Mouse (Mus musculus) limb, embryonic 12.5 days (tissue): ENCODE data around the gene Ribc2. TPM values are rescaled to one million over a fixed set of nuclear protein-coding genes. Genes with fewer than 3 reads are reported as not detected.

ENCODE experiments used
- ATAC-seq: fragments of 200-750 bp; cut with Nextera tagmentation; 2 replicates; pipeline ENCODE4 v1.8.0; 2017; ENCODE audit warnings: low read depth, moderate TSS enrichment; ENCODE audit not compliant: insufficient number of reproducible peaks, insufficient read depth, low FRiP score, low TSS enrichment
- H3K27ac ChIP-seq: fragments of 300-500 bp; sonication (generic); 2 replicates; pipeline ENCODE4 v1.5.1; 2016; ENCODE audit warnings: mild to moderate bottlenecking, moderate library complexity
- H3K27me3 ChIP-seq: fragments of 300-500 bp; sonication (generic); 2 replicates; pipeline ENCODE4 v1.6.1; 2016; ENCODE audit warnings: mild to moderate bottlenecking, moderate library complexity
- H3K36me3 ChIP-seq: fragments of 300-500 bp; sonication (generic); 2 replicates; pipeline ENCODE4 v1.6.1; 2016; ENCODE audit warnings: mild to moderate bottlenecking, moderate library complexity
- H3K4me1 ChIP-seq: fragments of 300-500 bp; sonication (generic); replicated peaks from 2 replicates; pipeline ENCODE4 v1.6.1; 2016
- H3K4me2 ChIP-seq: fragments of 300-500 bp; sonication (generic); 2 replicates; pipeline ENCODE4 v1.6.1; 2016; ENCODE audit warnings: mild to moderate bottlenecking, moderate library complexity
- H3K4me3 ChIP-seq: fragments of 300-500 bp; sonication (generic); replicated peaks from 2 replicates; pipeline ENCODE4 v1.5.1; 2016; ENCODE audit warnings: mild to moderate bottlenecking
- H3K9ac ChIP-seq: fragments of 300-500 bp; sonication (generic); replicated peaks from 2 replicates; pipeline ENCODE4 v1.6.1; 2016; ENCODE audit warnings: mild to moderate bottlenecking, moderate library complexity
- H3K9me3 ChIP-seq: fragments of 300-500 bp; sonication (generic); 2 replicates; pipeline ENCODE4 v1.6.1; 2016; ENCODE audit warnings: mild to moderate bottlenecking, moderate library complexity
- WGBS: fragments of 180-500 bp; shearing (Covaris S2); methylation state at CpG from one replicate; pipeline ENCODE4 v1.1.7; 2016; 5-methylcytosine and 5-hydroxymethylcytosine counted together
- polyA plus RNA-seq: library from polyadenylated mRNA; unstranded; fragments of >200 nt; fragmentation: Nextera tagmentation; extraction: Ambion mirVana; gene quantifications from 2 replicates; pipeline ENCODE4 v1.2.1, GENCODE M21; 2016

Ribc2 gene
- 0.80 and 1.4 TPM in 2 replicates for polyA plus RNA-seq

DNA sequence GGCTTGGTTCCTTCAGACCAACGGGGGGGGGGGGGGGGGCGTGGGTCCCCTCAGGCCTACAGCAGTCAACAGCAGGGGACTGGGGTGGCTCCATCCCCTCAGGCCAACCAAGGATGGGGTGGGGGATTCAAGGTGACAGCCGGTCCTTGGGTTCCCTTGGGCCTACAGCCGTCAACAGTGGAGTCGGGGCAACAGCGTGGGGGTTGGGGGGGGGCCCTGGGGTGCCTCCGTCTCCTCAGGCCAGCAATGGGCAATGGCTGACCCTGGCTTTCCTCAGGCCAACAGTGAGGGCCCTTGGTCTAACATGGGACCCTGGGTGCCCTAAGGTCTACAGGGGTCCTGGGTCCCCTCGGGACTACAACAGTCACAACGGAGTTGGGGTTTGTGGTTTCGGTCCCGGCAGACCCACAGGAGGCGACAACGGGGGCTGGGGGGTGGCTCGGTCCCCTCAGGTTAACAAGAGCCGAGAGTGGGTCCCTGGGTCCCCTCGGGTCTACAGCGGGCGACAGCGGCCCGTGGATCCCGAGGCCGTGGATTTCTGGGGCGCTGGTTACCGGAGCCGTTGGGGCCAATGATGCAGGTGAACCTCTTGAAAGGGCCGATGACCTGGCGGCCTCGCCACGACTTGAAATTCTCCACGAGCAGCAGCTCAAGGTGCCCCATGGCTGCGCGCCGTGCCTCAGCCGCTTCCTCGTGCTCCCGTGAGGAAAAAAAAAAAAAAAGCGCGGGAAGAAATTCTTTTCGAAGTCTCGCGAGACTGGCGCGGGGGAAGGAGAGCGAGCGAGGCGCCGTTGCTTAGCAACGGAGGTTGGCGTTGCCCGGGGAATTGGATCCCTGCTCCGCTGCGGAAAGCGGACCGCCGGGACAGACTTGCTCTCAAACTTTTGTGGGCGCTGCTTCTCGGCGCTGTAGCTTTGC, at the start of gene Ribc2, which contains the start of gene Smc1b:
Gene Ribc2 (plus strand): TSS at position 804 of the 918 bp plus-strand sequence.
Gene Smc1b (minus strand): TSS at position 690 of the 918 bp plus-strand sequence.
- 29% methylated on average over 55 of the region's 58 CpGs for WGBS
- peak within 1 kb of the TSS; percentile 58 for H3K4me2 ChIP-seq
- peaks cover 18% of the 10 kb centered on the region for H3K27me3 ChIP-seq
- H3K36me3 ChIP-seq: no peaks in the 10 kb centered on the region
- H3K9me3 ChIP-seq: peaks cover 4% of the 10 kb centered on the region; the same call in 1 of the 2 replicates
- peak; percentile 73; the same call in 1 of the 2 replicates for ATAC-seq
- H3K9ac ChIP-seq: peak within 1 kb of the TSS; percentile 44; the same call in 1 of the 2 replicates
- H3K4me3 ChIP-seq: peak within 1 kb of the TSS; percentile 36
- no peak within 1 kb of the TSS for H3K27ac ChIP-seq
- 0 out of 2 replicates have a peak, but pooled peaks cover 4% of the 10 kb centered on the region for H3K4me1 ChIP-seq

DNA sequence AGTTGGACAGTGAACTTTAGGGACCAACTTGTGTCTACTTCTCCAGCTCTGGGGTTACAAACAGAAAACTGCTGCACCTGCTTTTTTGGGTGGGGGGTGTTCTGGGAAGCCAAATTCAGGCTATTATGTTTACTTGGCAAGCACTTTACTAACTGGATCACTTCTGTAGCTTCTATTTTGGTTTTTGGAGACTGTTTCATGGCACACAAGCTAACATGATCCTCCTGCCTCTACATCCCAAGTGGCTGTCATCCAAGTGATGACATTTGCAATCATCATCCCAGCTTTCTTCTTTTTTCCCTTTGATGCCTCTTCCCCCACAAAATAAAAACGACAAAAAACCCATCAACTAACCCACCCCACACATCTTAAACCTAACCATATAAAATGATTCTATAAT, 46.2 kb upstream of the Ribc2 start:
- no peak overlapping the region for H3K4me3 ChIP-seq
- no peak overlapping the region for H3K4me2 ChIP-seq
- no peaks in the 10 kb centered on the region for H3K4me1 ChIP-seq
- no peaks in the 10 kb centered on the region for H3K9me3 ChIP-seq
- H3K27ac ChIP-seq: no peak overlapping the region
- H3K27me3 ChIP-seq: no peaks in the 10 kb centered on the region
- 79% methylated on average over 1 of the region's 1 CpGs for WGBS
- ATAC-seq: no peak
- no peaks in the 10 kb centered on the region for H3K36me3 ChIP-seq
- H3K9ac ChIP-seq: no peak overlapping the region

DNA sequence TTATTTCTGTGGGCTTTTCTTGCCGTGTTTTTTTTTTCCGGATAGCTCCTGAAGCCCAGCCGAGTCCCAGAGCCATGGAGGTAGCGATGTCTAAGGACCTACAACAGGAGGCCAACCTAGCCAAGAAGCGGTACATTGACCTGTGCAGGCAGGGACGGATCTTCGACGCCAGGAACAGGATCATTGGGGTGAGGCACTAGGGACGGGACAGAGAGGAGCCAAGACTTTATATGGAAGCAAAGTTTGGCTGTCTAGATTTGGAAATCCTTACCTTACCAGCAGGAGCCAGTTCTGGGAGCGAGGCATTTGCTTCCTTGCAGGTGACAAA, 279 bp downstream of the Ribc2 start:
- WGBS: 21% methylated on average over 10 of the region's 10 CpGs
- Histone ChIP-seq H3K4me3 (peak overlapping the region; percentile 36), H3K4me2 (peak overlapping the region; percentile 58), H3K27ac (no peak overlapping the region), H3K9ac (peak overlapping the region; percentile 44; the same call in 1 of the 2 replicates), H3K36me3 (no peaks in the 10 kb centered on the region), H3K27me3 (peaks cover 18% of the 10 kb centered on the region), H3K4me1 (0 out of 2 replicates have a peak, but pooled peaks cover 4% of the 10 kb centered on the region), H3K9me3 (peaks cover 4% of the 10 kb centered on the region; the same call in 1 of the 2 replicates)
- no peak; the same call in 1 of the 2 replicates for ATAC-seq

DNA sequence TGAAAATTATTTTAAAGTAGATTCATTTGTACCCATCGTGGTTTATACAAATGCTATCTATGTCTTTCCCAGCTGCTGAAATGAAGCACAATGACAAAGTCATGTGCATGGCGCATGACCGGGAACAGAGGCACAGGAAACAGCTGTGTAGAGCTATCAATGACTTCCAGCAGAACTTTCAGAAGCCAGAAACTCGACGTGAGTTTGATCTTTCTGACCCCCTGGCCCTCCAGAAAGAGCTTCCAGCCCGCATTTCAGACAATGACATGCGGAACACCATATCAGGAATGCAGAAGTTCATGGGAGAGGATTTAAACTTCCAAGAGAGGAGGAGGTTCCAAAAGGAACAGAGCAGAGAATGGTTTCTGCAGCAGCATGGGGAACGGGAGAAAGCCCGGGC, 3.3 kb downstream of the Ribc2 start:
- H3K4me3 ChIP-seq: no peak overlapping the region
- H3K27me3 ChIP-seq: peaks cover 22% of the 10 kb centered on the region
- H3K4me1 ChIP-seq: 0 out of 2 replicates have a peak, but pooled peaks cover 4% of the 10 kb centered on the region
- H3K4me2 ChIP-seq: no peak overlapping the region
- no peak for ATAC-seq
- no peak overlapping the region for H3K9ac ChIP-seq
- H3K27ac ChIP-seq: no peak overlapping the region
- peaks cover 4% of the 10 kb centered on the region; the same call in 1 of the 2 replicates for H3K9me3 ChIP-seq
- WGBS: 54% methylated on average over 9 of the region's 9 CpGs
- no peaks in the 10 kb centered on the region for H3K36me3 ChIP-seq

DNA sequence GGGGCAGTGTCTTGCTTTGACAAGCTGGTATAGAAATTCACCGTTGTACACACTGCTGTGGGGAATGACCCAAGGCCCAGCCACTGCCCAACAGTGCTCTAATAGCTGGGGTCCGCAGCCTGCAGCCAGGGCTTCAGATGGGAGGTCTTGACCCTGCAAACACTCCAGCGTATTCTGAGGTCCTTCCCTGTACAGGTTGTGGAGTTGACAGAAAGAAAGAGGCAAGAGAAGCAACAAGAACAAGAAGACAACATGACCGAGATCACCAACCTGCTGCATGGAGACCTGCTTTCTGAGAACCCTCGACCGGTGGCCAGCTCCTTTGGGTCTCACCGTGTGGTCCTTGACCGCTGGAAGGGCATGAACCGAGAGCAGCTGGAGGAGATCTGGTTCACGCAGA, 9.4 kb downstream of the Ribc2 start:
- ATAC-seq: no peak
- Histone ChIP-seq H3K4me3 (no peak overlapping the region), H3K27ac (no peak overlapping the region), H3K4me1 (no peaks in the 10 kb centered on the region), H3K36me3 (no peaks in the 10 kb centered on the region), H3K4me2 (no peak overlapping the region), H3K9me3 (no peaks in the 10 kb centered on the region), H3K27me3 (peaks cover 3% of the 10 kb centered on the region; the same call in 1 of the 2 replicates), H3K9ac (no peak overlapping the region)
- 83% methylated on average over 10 of the region's 10 CpGs for WGBS

DNA sequence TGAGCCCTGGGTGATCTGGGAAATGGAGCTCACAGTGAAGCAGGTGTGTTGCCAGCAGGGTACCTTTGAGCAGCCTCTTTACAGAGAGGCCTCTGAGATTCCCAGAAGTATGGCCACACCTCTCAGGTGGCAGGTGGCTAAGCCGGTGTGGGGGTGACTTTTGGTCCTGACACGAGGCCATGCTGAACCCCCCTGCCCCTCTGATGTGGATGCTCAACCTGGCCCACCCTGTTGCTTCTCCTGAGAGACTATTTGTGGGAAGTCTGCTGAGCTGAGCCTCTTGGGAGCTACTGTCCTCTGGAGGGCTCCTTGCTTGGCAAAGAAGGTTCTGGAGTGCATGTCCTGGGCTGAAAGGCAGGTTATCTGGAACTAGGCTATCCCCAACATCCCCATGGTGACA, 10.6 kb downstream of the Ribc2 start:
- Histone ChIP-seq H3K27me3 (peaks cover 3% of the 10 kb centered on the region; the same call in 1 of the 2 replicates), H3K27ac (no peak overlapping the region), H3K9me3 (no peaks in the 10 kb centered on the region), H3K9ac (no peak overlapping the region), H3K4me2 (no peak overlapping the region), H3K36me3 (no peaks in the 10 kb centered on the region), H3K4me1 (no peaks in the 10 kb centered on the region), H3K4me3 (no peak overlapping the region)
- 79% methylated on average over 2 of the region's 2 CpGs for WGBS
- ATAC-seq: no peak

DNA sequence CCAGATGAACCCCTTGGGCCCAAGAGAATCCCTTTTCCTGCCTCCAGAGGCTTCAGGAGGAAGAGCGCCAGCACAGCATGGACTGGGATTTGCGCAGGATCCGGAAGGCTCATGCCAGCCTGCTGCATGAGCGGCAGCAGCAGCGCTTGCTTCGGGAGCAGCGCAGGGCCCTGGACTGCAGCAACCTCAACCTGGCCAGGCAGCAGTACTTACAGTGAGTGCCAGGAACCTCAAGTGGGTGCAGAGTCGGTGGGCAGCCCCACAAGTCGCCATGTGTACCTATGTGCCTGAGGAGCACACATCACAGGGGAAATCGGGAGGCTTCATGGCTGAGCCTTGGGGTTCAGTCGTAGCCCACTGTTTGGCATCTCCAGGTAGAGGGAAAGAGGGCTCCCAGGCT, 11.3 kb downstream of the Ribc2 start:
- ATAC-seq: no peak
- 89% methylated on average over 11 of the region's 11 CpGs for WGBS
- H3K9ac ChIP-seq: no peak overlapping the region
- H3K9me3 ChIP-seq: no peaks in the 10 kb centered on the region
- no peak overlapping the region for H3K4me2 ChIP-seq
- H3K4me1 ChIP-seq: no peaks in the 10 kb centered on the region
- no peak overlapping the region for H3K27ac ChIP-seq
- H3K36me3 ChIP-seq: no peaks in the 10 kb centered on the region
- no peak overlapping the region for H3K4me3 ChIP-seq
- H3K27me3 ChIP-seq: peaks cover 3% of the 10 kb centered on the region; the same call in 1 of the 2 replicates

DNA sequence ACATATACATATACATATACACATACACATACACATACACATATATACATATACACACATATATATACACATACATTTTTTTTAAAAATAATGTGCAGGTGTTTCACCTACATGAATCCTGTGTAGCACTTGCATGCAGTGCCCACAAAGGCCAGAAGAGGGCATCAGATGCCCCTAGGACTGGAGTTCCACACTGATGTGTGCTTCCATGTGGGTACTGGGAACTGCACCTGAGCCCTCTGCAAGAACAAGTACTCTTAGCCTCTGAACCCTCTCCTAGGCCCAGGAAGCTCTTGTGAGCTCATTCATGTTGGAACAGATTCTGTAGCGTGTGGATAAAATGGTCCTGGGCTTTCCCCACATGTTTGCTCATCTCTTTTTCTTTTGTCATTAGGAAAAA, 11.9 kb downstream of the Ribc2 start:
- Histone ChIP-seq H3K36me3 (no peaks in the 10 kb centered on the region), H3K9ac (no peak overlapping the region), H3K4me1 (no peaks in the 10 kb centered on the region), H3K4me2 (no peak overlapping the region), H3K27me3 (peaks cover 3% of the 10 kb centered on the region; the same call in 1 of the 2 replicates), H3K9me3 (no peaks in the 10 kb centered on the region), H3K27ac (no peak overlapping the region), H3K4me3 (no peak overlapping the region)
- 88% methylated on average over 1 of the region's 1 CpGs for WGBS
- no peak for ATAC-seq

DNA sequence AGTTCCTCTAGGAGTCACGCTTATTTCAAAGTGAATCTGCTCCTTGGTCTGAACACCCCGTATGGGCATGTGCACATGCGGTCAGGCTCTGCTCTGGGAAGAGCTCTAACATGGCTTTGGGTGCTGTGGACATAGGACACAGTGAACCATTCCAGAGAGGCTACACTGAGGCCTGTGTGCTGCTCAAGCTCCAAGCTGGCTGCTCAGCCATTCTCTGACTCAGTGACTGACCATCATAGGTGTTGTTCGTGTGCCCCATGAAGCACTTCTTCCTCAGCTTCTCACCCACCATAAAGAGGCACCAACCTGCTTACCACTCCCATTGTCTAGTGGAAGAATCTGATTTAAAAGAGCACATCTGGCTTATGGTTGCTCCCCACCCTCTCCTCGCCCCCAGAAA, 12.4 kb downstream of the Ribc2 start:
- H3K4me3 ChIP-seq: no peak overlapping the region
- ATAC-seq: no peak
- 88% methylated on average over 5 of the region's 5 CpGs for WGBS

DNA sequence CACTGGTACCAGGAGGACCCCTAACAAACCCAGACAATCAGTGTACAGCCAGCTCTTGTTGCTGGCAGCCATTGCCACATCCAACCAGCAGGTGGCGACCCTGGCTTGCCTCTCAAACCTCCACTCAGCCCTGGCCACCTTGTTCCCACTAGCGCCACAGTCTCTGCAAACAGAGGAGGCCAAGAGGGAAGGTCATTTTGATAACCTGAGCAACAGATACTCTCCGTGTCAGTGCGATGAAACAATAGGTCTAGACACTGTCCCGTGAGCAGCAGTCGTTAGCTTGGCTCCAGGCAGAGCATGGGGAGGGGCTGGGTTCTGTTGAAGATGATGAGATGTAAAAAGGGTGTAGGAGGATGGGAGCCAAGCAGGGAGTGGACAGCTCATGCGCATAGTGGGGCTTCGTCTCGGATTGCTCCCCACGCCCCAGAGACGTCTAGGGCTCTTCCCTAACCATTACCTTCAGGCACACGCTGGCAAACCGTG, 19.6 kb downstream of the Ribc2 start:
- no peaks in the 10 kb centered on the region for H3K27me3 ChIP-seq
- no peak overlapping the region for H3K9ac ChIP-seq
- 27% methylated on average over 13 of the region's 13 CpGs for WGBS
- peaks cover 11% of the 10 kb centered on the region for H3K4me1 ChIP-seq
- H3K4me3 ChIP-seq: no peak overlapping the region
- no peaks in the 10 kb centered on the region for H3K9me3 ChIP-seq
- 0 out of 2 replicates have a peak, but pooled peaks have one; percentile 15 for ATAC-seq
- no peaks in the 10 kb centered on the region for H3K36me3 ChIP-seq
- H3K27ac ChIP-seq: no peak overlapping the region
- no peak overlapping the region for H3K4me2 ChIP-seq

More for the DNA sequence above, 12.4 kb downstream of the Ribc2 start:
- no peaks in the 10 kb centered on the region for H3K36me3 ChIP-seq
- H3K9ac ChIP-seq: no peak overlapping the region
- no peaks in the 10 kb centered on the region for H3K9me3 ChIP-seq
- H3K27me3 ChIP-seq: no peaks in the 10 kb centered on the region
- no peaks in the 10 kb centered on the region for H3K4me1 ChIP-seq
- H3K4me2 ChIP-seq: no peak overlapping the region
- H3K27ac ChIP-seq: no peak overlapping the region

DNA sequence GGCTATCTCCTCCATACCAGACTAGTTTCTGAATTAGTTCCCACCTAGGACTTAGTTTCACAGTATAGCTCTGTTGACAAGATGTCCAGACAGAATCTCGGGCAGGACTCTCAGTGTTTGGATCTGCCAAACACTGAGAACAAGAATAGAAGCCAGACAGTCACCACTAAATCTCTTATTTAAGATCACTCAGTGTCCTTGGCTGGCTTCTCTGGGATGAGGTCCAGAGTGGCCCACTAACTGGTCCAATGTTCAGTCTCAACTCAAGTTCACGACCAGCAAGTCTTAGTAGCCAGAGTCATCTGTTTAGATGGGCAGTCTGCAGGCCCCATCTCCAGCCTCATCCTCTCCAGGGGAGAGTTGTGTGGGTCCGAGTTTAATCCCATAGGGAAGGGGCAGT, 20.7 kb downstream of the Ribc2 start:
- Histone ChIP-seq H3K9me3 (peaks cover 2% of the 10 kb centered on the region; the same call in 1 of the 2 replicates), H3K27ac (no peak overlapping the region), H3K27me3 (no peaks in the 10 kb centered on the region), H3K4me3 (no peak overlapping the region), H3K4me2 (no peak overlapping the region), H3K36me3 (no peaks in the 10 kb centered on the region), H3K9ac (no peak overlapping the region), H3K4me1 (peaks cover 22% of the 10 kb centered on the region)
- no peak for ATAC-seq
- 76% methylated on average over 3 of the region's 3 CpGs for WGBS
